Mouse (Mus musculus): ENCODE results near the gene Nova2. TPM values are rescaled to one million over a fixed set of nuclear protein-coding genes. Genes with fewer than 3 reads are reported as not detected.

Gene Nova2
- polyA plus RNA-seq, 1 experiment from 2014 or later = 0.22 TPM

- no peak overlapping the region for H3K4me3 ChIP-seq (ENCODE audit: low read depth, low read length)
- DNase-seq (ENCODE audit: low spot score) (no peak), ATAC-seq (ENCODE audit: low FRiP score, low TSS enrichment) (no peak)
- no peak for TF ChIP-seq EP300 (optimal IDR thresholded peaks at IDR 0.05)
- no peak for TF ChIP-seq CTCF (IDR thresholded peaks at IDR 0.05; ENCODE audit: low read depth)
- no peaks in the 10 kb centered on the region for H3K27me3 ChIP-seq (ENCODE audit: control insufficient read depth, insufficient read depth, low read length)
- H3K27ac ChIP-seq (replicated peaks) = no peak overlapping the region
- no peaks in the 10 kb centered on the region for H3K36me3 ChIP-seq (ENCODE audit: control insufficient read depth, insufficient read depth, low read length)
- no peak overlapping the region for H3K9ac ChIP-seq (ENCODE audit: low read length)
- H3K4me1 ChIP-seq (replicated peaks; ENCODE audit: control insufficient read depth, insufficient read depth) = no peaks in the 10 kb centered on the region
- H3K4me2 ChIP-seq (replicated peaks; ENCODE audit: low read depth) = no peak overlapping the region
- WGBS = 58% methylated on average over 3 of the region's 3 CpGs
- no peaks in the 10 kb centered on the region for H3K9me3 ChIP-seq (ENCODE audit: control insufficient read depth, low read length)
These were observed 7.8 kb upstream of the Nova2 start for GRCm38 (mm10) chr7:18917931-18918330.

GRCm38 (mm10) chr7:18921069-18921468 lies 4.6 kb upstream of the Nova2 start:
- 0 out of 2 replicates have a peak, but pooled peaks cover 2% of the 10 kb centered on the region for H3K27me3 ChIP-seq (ENCODE audit: control insufficient read depth, insufficient read depth, low read length)
- no peak overlapping the region for H3K4me3 ChIP-seq (ENCODE audit: low read depth, low read length)
- no peak overlapping the region for H3K4me2 ChIP-seq (replicated peaks; ENCODE audit: low read depth)
- H3K27ac ChIP-seq (replicated peaks) = no peak overlapping the region
- no peak overlapping the region for H3K9ac ChIP-seq (ENCODE audit: low read length)
- no peaks in the 10 kb centered on the region for H3K36me3 ChIP-seq (ENCODE audit: control insufficient read depth, insufficient read depth, low read length)
- H3K4me1 ChIP-seq (replicated peaks; ENCODE audit: control insufficient read depth, insufficient read depth) = 0 out of 2 replicates have a peak, but pooled peaks cover 2% of the 10 kb centered on the region
- ATAC-seq (ENCODE audit: low FRiP score, low TSS enrichment) = peak; percentile 11; the same call in 1 of the 2 replicates
- TF ChIP-seq CTCF (IDR thresholded peaks at IDR 0.05; ENCODE audit: low read depth) (no peak), EP300 (optimal IDR thresholded peaks at IDR 0.05) (no peak)
- no peaks in the 10 kb centered on the region for H3K9me3 ChIP-seq (ENCODE audit: control insufficient read depth, low read length)
- peak; percentile 43 for DNase-seq (ENCODE audit: low spot score)
- 2% methylated on average over 12 of the region's 12 CpGs for WGBS

- no peak overlapping the region for H3K4me2 ChIP-seq (replicated peaks; ENCODE audit: low read depth)
- H3K4me1 ChIP-seq (replicated peaks; ENCODE audit: control insufficient read depth, insufficient read depth) = 0 out of 2 replicates have a peak, but pooled peaks cover 2% of the 10 kb centered on the region
- no peaks in the 10 kb centered on the region for H3K9me3 ChIP-seq (ENCODE audit: control insufficient read depth, low read length)
- no peak overlapping the region for H3K9ac ChIP-seq (ENCODE audit: low read length)
- no peaks in the 10 kb centered on the region for H3K36me3 ChIP-seq (ENCODE audit: control insufficient read depth, insufficient read depth, low read length)
- no peak for DNase-seq (ENCODE audit: low spot score)
- WGBS = 52% methylated on average over 5 of the region's 5 CpGs
- H3K27ac ChIP-seq (replicated peaks) = no peak overlapping the region
- no peak for ATAC-seq (ENCODE audit: low FRiP score, low TSS enrichment)
- 0 out of 2 replicates have a peak, but pooled peaks cover 2% of the 10 kb centered on the region for H3K27me3 ChIP-seq (ENCODE audit: control insufficient read depth, insufficient read depth, low read length)
- no peak overlapping the region for H3K4me3 ChIP-seq (ENCODE audit: low read depth, low read length)
- TF ChIP-seq EP300 (optimal IDR thresholded peaks at IDR 0.05) (no peak), CTCF (IDR thresholded peaks at IDR 0.05; ENCODE audit: low read depth) (no peak)
These were observed 2.9 kb upstream of the Nova2 start for GRCm38 (mm10) chr7:18922807-18923206.

GRCm38 (mm10) chr7:18923267-18923666 lies 2.4 kb upstream of the Nova2 start:
- Histone ChIP-seq H3K27me3 (ENCODE audit: control insufficient read depth, insufficient read depth, low read length) (0 out of 2 replicates have a peak, but pooled peaks cover 2% of the 10 kb centered on the region), H3K27ac (replicated peaks) (no peak overlapping the region), H3K9me3 (ENCODE audit: control insufficient read depth, low read length) (no peaks in the 10 kb centered on the region), H3K4me2 (replicated peaks; ENCODE audit: low read depth) (no peak overlapping the region), H3K4me1 (replicated peaks; ENCODE audit: control insufficient read depth, insufficient read depth) (0 out of 2 replicates have a peak, but pooled peaks cover 2% of the 10 kb centered on the region), H3K9ac (ENCODE audit: low read length) (no peak overlapping the region), H3K36me3 (ENCODE audit: control insufficient read depth, insufficient read depth, low read length) (no peaks in the 10 kb centered on the region), H3K4me3 (ENCODE audit: low read depth, low read length) (no peak overlapping the region)
- DNase-seq (ENCODE audit: low spot score) (no peak), ATAC-seq (ENCODE audit: low FRiP score, low TSS enrichment) (no peak)
- no peak for TF ChIP-seq CTCF (IDR thresholded peaks at IDR 0.05; ENCODE audit: low read depth)
- no peak for TF ChIP-seq EP300 (optimal IDR thresholded peaks at IDR 0.05)
- WGBS = 71% methylated on average over 11 of the region's 11 CpGs

DNA sequence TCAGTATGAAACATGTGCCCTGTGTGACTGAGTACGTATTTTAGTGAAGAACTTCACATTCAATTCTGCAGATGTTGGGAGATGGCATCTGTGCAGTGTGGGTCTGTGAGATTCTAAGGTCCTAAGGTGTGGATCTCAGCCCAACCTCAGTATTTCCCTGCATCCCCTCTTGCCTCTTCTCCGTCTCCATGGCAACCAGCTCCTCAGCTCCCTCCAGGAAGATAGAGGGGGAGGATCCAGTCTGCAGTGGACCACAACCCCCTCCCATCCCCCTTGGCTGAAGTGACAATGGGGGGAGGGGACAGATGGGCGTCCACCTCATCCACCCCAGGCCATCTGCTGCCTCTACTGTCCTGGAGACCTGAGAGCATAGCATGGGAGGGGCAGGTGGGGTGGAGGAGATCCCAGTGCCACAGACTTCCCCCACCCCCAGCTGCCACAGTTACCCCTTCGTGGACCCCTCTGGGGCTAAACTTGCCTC lies 1.9 kb upstream of the Nova2 start:
- H3K27me3 ChIP-seq (ENCODE audit: control insufficient read depth, insufficient read depth, low read length) = 0 out of 2 replicates have a peak, but pooled peaks cover 2% of the 10 kb centered on the region
- H3K9ac ChIP-seq (ENCODE audit: low read length) = no peak overlapping the region
- DNase-seq (ENCODE audit: low spot score) (no peak), ATAC-seq (ENCODE audit: low FRiP score, low TSS enrichment) (no peak)
- H3K4me3 ChIP-seq (ENCODE audit: low read depth, low read length) = no peak overlapping the region
- WGBS = 35% methylated on average over 4 of the region's 4 CpGs
- TF ChIP-seq CTCF (IDR thresholded peaks at IDR 0.05; ENCODE audit: low read depth) (no peak), EP300 (optimal IDR thresholded peaks at IDR 0.05) (no peak)
- H3K36me3 ChIP-seq (ENCODE audit: control insufficient read depth, insufficient read depth, low read length) = no peaks in the 10 kb centered on the region
- H3K27ac ChIP-seq (replicated peaks) = no peak overlapping the region
- no peak overlapping the region for H3K4me2 ChIP-seq (replicated peaks; ENCODE audit: low read depth)
- H3K4me1 ChIP-seq (replicated peaks; ENCODE audit: control insufficient read depth, insufficient read depth) = 0 out of 2 replicates have a peak, but pooled peaks cover 2% of the 10 kb centered on the region
- H3K9me3 ChIP-seq (ENCODE audit: control insufficient read depth, low read length) = no peaks in the 10 kb centered on the region

- ATAC-seq (ENCODE audit: low FRiP score, low TSS enrichment) (no peak), DNase-seq (ENCODE audit: low spot score) (no peak)
- Histone ChIP-seq H3K27me3 (ENCODE audit: control insufficient read depth, insufficient read depth, low read length) (0 out of 2 replicates have a peak, but pooled peaks cover 2% of the 10 kb centered on the region), H3K4me2 (replicated peaks; ENCODE audit: low read depth) (no peak overlapping the region), H3K9ac (ENCODE audit: low read length) (no peak overlapping the region), H3K36me3 (ENCODE audit: control insufficient read depth, insufficient read depth, low read length) (no peaks in the 10 kb centered on the region), H3K4me1 (replicated peaks; ENCODE audit: control insufficient read depth, insufficient read depth) (0 out of 2 replicates have a peak, but pooled peaks cover 2% of the 10 kb centered on the region), H3K9me3 (ENCODE audit: control insufficient read depth, low read length) (no peaks in the 10 kb centered on the region), H3K27ac (replicated peaks) (no peak overlapping the region), H3K4me3 (ENCODE audit: low read depth, low read length) (no peak overlapping the region)
- TF ChIP-seq EP300 (optimal IDR thresholded peaks at IDR 0.05) = no peak
- WGBS = 17% methylated on average over 8 of the region's 8 CpGs
These were observed 1.4 kb upstream of the Nova2 start for GRCm38 (mm10) chr7:18924321-18924720.
